Mouse (Mus musculus) testis, postnatal 14 days (tissue): ENCODE data around the gene Tmem201.
"Not testable (repeated sequence)": the region's sequence is repeated elsewhere in the genome, so short reads cannot be mapped to it uniquely, and the experiment has no call there.

Experiments used
- DNase-seq: peaks from one replicate; pipeline ENCODE4 v3.0.0; 2021; ENCODE audit warnings: low spot score

Tmem201 gene

DNA sequence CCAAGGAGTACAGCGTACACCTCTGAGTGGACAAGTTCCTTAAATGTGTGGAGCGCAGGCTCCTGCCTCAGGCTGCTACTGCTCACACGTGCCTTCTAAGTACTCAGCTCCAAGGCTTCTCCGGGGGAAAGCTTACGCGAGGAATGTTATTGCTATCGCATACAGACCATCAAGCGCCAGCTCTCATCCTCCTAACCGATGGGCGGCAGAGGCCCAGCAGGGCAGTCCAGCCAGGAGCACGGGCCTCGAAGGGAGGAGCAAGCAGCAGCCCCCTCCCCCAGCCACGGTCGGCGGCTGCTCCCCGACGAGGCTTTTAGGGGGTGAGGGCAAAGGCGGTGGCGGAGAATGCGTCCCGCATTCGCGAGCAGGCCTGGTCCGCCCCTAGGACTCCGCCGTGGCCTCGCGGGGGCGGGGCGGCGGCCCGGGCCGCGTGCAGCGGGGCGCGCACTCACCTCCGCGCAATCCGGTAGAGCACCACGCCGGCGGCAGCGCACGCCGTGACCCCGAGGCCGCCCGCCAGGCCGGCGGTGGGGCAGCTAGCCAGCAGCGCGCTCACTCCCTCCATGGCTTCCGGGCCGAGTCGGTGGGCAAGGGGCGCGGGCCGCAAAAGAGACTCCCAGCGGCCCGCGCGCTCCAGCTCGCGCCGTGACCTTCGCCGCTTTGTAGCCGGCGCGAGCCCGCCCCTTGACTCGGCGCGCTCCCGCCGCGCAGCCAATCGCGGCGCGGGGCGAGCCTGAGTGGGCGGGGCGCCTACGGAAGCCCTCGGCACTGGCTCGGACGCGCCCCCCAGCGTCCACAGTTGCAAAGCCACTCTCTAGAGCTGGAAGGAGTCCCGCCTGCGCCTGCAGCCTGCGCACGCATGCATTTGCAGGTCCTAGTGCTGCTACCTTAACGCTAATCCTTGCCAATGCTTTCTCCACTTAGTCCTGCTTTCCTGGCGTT is at the start of gene Tmem201:
Gene Tmem201 (minus strand): TSS at position 662 of the 942 bp plus-strand sequence.
- DNase-seq = peak; percentile 92

DNA sequence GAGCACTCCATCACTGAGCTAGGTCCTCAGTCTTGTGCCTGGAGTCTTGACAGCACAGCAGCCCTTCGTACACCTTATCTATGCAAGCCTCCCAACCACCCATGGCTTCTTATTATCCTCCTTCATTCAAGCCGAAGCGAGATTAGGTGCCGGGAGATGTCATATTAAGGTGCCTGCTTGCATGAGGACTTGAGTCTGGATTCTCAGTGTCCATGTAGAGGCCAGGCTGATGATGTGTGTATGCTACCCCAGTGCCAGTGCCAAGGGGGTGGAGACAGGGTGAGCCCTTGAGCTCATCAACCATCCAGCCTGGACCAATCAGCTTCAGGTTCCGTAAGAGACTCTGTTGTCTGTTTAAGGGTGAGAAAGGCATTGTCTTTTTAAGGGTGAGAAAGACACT is 47.1 kb upstream of the Tmem201 start:
- DNase-seq = no peak

DNA sequence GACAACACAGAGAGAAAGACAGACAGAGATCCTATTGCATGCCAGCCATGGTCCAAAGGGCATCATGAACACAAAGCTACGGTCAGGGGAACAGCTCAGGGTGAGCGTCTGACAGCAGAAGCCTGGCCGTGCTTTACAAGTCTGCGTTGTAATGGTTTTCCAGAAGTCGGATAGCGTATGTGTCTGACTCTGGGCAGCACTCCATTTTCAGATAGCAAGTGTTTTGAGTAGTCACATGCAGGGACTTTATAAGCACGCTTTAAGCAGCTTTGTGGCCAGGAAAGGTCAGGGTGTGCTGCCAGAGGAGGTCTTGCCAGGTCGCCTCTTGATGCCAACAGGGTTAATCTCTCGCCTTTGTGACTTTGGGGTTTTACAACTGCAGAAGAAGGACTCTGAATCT is 46.5 kb upstream of the Tmem201 start:
- DNase-seq = no peak

DNA sequence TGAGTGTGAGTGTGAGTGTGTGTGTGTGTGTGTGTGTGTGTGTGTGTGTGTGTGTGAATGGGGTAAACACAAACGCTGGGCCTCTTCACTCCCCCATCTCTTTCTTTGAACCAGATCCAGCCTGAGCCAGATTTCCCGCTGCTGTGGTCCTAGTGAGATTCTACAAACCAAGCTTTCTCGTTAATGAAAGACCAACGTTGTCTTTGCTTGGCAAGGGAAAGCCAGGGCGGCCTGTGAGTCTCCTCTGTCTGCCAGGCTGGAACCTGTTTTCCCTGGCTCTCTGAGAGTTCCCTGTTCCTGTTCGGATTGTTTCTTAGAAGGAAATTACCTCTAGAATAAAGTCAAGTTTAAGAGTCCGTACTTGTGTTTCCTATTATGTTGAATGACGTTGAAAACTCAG is 45.1 kb upstream of the Tmem201 start:
- DNase-seq = no peak

- DNase-seq = no peak
These were observed 42.9 kb upstream of the Tmem201 start for GRCm38 (mm10) chr4:149780565-149781356.

DNA sequence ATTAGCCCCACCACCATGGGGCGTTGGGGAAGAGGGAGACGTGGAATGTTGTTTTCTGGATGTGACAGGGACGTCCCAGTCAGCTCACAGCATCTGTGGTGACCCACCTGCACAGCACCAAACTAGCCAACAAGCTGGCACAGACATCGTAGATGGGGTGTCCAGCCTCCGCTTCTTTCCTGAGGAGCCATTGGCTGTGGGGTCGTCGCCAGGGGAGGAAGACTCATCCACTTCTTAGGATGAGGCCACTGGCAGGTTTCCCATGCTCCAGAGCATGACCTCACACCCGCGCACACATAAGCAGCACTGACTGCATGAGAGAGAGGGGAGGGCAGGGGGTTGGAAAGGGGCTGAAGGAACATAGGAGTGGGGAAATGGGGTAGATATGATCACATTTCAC is 42.1 kb upstream of the Tmem201 start:
- DNase-seq = no peak

DNA sequence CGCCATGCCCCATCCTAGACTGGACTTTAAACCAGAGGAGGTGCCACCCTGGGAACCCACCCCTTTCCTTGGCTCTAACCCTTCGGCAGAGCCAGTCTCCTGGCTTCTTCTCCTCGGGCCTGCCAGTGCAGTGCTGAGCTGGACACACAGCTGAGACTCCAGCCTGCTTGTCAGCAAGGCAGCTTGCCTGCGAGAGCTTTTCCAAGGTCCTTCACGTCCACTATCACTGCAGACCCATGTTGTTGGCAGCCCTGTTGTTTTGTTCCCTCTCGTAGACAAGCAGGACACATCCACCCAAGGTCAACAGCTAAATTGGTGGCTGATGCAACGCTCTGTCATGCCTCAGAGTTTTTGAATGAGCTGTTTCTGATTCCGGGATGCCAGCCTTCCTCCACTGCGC is 39.3 kb upstream of the Tmem201 start:
- DNase-seq = peak; percentile 56

DNA sequence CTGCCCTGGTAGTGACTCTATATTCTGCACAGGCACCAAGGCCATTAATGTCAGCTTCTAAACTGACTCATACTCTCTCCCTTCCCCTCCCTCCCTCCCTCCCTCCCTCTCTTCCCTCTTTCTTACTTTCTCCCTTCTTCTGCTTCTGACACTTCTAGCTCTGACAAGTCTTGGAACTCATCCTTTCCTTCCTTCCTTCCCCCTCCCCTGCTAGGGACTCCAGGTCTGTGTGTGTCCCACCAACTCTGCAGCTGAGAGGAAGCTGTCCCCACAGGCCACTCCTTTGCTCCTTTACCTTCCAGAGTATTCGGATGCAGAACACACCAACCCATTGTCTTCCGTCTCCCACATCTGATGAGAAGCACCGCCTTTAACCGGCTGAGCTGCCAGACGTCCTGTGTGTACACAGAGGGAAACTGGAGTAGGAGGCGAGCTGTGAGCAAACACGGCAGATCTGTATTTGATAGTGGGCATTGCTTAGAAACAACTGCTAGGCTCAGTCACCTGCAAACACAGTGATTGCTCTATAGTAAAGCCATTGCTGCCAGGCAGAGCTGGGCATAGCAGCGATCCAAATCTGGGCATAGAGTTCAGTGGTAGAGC is 38.0 kb upstream of the Tmem201 start:
- DNase-seq = no peak

DNA sequence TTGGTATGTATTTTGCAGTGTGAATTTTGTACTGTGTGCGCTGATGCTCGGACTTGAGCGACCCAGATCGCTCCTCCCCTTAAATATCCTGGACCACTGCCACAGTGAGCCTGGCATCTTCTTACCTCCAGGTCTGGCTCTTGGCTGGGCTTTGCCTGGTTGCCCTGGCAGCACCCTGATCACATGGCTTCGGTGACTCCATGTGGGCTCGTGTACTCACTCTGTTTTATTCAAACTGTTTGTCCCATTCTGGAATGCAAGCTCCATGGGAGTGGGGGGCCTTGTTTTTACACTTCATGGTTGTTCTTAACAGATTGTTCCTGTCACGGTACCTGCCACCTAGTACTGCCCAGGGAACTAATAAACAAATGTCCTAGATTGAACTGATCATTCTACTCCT is 37.5 kb upstream of the Tmem201 start:
- DNase-seq = peak; percentile 54

GRCm38 (mm10) chr4:149774094-149774470 is 36.2 kb upstream of the Tmem201 start, which contains the start of gene Slc25a33:
Gene Slc25a33 (minus strand): TSS chr4:149774277.
- DNase-seq = peak; percentile 96

- DNase-seq = no peak
These were observed 35.7 kb upstream of the Tmem201 start for GRCm38 (mm10) chr4:149773408-149774093.

DNA sequence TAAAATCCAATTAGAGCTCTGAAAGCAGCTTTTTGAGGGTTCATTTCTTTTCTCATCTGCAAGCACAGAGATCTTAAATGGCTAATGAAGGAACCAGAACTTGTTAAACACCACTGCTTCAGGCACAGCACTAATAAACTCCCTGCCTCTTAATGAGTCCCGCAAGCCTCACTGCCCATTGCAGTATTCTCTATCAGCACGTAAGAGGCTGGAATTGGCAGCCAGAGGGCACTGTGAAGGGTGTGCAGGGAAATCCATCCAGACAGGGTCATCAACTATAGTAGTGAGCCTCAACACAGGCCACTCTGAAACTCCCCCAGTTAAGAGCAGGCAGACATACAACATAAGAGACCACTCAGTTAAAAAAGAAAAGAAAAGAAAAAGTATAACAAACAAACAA is 34.5 kb upstream of the Tmem201 start:
- DNase-seq = no peak

- no peak for DNase-seq
These were observed 27.4 kb upstream of the Tmem201 start for GRCm38 (mm10) chr4:149765201-149765600.

DNA sequence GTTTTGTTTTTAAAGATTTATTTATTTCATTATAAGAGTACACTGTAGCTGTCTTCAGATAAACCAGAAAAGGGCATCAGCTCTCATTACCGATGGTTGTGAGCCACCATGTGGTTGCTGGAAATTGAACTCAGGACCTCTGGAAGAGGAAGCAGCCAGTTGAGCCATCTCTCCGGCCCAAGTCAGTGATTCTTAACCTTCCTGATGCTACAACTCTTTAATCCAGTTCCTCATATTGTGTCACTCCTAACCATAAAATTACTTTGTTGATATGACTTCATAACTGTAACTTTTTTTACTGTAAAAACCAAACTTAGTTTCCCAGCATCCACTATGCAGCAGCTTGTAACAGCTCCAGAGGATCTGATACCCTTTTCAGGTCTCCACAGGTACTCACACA is 25.5 kb upstream of the Tmem201 start:
- DNase-seq = no peak

GRCm38 (mm10) chr4:149759517-149759916 is 21.7 kb upstream of the Tmem201 start:
- DNase-seq = no peak

GRCm38 (mm10) chr4:149758423-149758822 is 20.6 kb upstream of the Tmem201 start:
- no peak for DNase-seq

GRCm38 (mm10) chr4:149756546-149756945 is 18.7 kb upstream of the Tmem201 start:
- DNase-seq = not testable (repeated sequence)

DNA sequence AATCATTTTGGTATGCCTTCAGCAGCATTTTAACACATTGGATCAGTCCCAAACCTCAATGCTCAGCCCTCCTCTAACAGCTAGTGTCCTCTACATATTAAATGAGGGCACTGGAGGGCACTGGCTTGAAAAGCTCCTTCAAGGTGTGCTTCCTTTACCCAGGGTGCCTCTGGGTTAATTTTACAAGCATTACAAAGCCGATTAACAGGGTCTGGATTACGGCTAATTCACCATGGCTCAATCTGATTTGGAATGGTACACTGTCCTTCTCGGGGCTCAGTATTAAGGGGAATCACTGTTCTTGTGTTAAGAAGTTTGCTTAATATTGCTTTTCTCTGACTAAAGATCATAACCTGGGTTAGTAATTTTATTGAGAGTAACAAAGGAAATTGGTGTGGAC is 15.0 kb upstream of the Tmem201 start:
- no peak for DNase-seq

DNA sequence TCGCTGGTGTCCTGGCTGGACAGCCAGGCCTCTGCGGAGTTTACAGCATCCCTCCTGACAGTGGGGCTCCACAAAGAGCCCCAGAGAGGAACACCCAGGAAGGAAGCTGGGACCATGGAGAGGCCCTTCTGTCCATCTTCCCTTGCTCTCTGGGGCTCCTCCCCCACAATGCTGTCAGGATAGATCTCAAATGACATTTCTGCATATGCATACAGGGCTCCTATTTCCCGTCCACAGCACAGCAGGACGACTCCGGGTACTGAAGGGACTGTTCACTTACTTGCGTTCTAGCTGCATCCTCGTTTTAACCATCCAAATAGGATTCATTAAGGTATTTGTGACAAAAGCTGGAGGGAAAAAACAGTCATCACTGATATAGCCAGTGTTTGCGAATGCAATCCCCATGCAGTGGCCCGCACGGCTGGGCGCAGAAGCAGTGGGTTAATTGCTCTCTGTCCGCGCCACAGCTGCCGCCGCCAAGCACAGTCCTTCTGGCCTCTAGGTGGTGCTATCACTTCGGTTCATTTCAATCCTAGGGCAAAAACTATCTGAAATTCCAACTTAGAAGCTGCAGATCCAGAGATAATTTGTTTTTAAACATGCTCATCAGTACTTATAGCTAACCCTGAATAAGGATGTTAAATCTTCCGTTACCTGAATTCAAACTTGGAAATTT is 14.4 kb upstream of the Tmem201 start:
- no peak for DNase-seq

DNA sequence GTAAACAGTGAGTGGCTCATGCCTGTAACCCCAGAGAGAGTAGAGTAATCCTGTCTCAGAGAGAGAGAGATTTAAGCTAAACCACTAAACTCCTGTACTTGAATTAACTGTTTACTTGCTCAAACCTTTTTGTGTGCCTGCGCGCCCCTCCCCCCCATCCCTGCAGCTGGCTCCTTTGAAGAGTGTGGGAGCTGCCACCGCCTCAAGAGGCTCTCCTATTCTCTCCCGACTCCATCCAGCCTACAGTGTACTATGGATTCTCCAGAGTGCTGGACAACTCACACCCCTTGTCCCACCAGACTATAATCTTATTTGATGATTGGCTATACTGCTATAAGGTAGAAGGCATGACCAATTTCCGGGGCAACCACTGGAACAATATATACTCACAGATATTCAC is 12.8 kb upstream of the Tmem201 start:
- DNase-seq = no peak

- not testable (repeated sequence) for DNase-seq
These were observed 11.8 kb upstream of the Tmem201 start for GRCm38 (mm10) chr4:149749663-149750015.
